Mouse (Mus musculus) small intestine, adult 2 months (tissue): ENCODE measurements around the gene Sertad1. TPM values are rescaled to one million over a fixed set of nuclear protein-coding genes. Genes with fewer than 3 reads are reported as not detected.
A peak's percentile ranks its signal among the peaks of the same experiment; 100 is the strongest.

Experiments used
- H3K27ac ChIP-seq: fragments of 200-500 bp; 2 replicates; pipeline ENCODE4 v1.5.1; 2012; ENCODE audit warnings: low read depth, low read length, control low read depth, inconsistent platforms; ENCODE audit not compliant: insufficient read depth
- H3K27me3 ChIP-seq: fragments of 200-500 bp; 2 replicates; pipeline ENCODE4 v1.6.1; 2012; ENCODE audit warnings: mild to moderate bottlenecking, moderate library complexity, low read length, inconsistent platforms; ENCODE audit not compliant: control insufficient read depth, insufficient read depth
- H3K36me3 ChIP-seq: fragments of 200-500 bp; 2 replicates; pipeline ENCODE4 v1.6.1; 2012; ENCODE audit warnings: mild to moderate bottlenecking, low read length, control low read depth, inconsistent platforms; ENCODE audit not compliant: control insufficient read depth, insufficient read depth
- H3K4me1 ChIP-seq: fragments of 200-500 bp; 2 replicates; pipeline ENCODE4 v1.6.1; 2012; ENCODE audit warnings: low read length, inconsistent platforms, mixed read lengths; ENCODE audit not compliant: control insufficient read depth, insufficient read depth, insufficient read length
- H3K4me3 ChIP-seq: fragments of 200-500 bp; 2 replicates; pipeline ENCODE4 v1.5.1; 2012; ENCODE audit warnings: low read depth, mild to moderate bottlenecking, control low read depth, inconsistent platforms, low read length, moderate library complexity
- CTCF ChIP-seq: fragments of 200-500 bp; IDR thresholded peaks from 2 replicates; pipeline ENCODE4 v1.5.1; 2012; ENCODE audit warnings: low read depth, mild to moderate bottlenecking, control low read depth, inconsistent platforms, low read length, moderate library complexity, mixed read lengths; ENCODE audit not compliant: insufficient replicate concordance, insufficient read length; ENCODE audit errors: extremely low read depth
- POLR2A ChIP-seq: fragments of 200-500 bp; IDR thresholded peaks from 2 replicates; pipeline ENCODE4 v1.6.1; 2012; ENCODE audit warnings: low read depth, mild to moderate bottlenecking, control low read depth, inconsistent platforms, low read length, moderate library complexity
- WGBS: fragments of 180-500 bp; shearing (Covaris S2); methylation state at CpG from one replicate; pipeline ENCODE4 v1.1.7; 2018; 5-methylcytosine and 5-hydroxymethylcytosine counted together
- polyA plus RNA-seq: library from polyadenylated mRNA; depleted of rRNA; stranded (reverse); fragments of >200 nt; gene quantifications from 2 replicates; pipeline ENCODE4 v1.2.3, GENCODE M21; 2012

Gene Sertad1
- polyA plus RNA-seq, 1 experiment = 156 TPM

DNA sequence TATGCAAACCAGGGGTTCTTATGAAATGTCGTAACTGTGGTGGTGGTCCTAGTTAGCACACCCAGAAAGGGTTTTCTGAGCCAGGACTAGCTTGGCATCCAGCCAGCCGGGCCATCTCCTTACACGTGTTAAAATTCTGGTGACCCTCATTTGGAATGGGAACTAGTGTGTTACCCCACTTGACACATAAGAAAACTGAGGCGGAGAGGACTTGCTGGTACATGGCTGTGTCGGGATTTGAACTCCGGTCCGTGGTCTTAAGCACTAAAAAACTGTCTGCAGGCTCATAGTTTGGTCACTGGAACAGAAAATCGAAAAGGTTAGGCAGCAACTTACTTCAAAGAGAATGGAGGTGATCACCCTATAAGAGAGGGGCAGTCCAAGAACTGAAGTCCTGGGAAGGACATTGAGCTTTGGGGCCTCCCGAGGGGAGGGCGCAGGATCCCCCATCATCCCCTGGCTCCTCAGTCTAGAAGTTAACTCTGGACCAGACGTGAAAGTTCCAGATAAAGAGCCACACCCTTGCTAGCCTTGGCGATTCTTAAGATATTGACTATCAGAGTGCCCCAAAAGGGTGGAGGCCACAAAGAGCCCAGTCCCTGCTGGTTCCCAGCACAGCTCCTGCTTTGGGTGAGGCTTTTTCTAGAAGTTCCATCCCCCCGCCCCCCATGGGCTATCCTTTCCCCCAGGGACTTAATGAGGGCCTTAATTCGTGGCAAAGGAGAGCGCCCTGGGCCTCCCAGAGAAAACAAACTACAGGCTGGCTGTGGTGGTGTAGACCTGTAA is 38.1 kb upstream of the Sertad1 start:
- peaks cover 21% of the 10 kb centered on the region for H3K4me1 ChIP-seq
- TF ChIP-seq POLR2A (no peak), CTCF (no peak)
- H3K27me3 ChIP-seq = peaks cover 7% of the 10 kb centered on the region
- 33% methylated on average over 15 of the region's 15 CpGs for WGBS
- no peaks in the 10 kb centered on the region for H3K36me3 ChIP-seq
- 0 out of 2 replicates have a peak overlapping the region, but pooled peaks have one; percentile 41 for H3K27ac ChIP-seq
- H3K4me3 ChIP-seq = peak overlapping the region; percentile 80

DNA sequence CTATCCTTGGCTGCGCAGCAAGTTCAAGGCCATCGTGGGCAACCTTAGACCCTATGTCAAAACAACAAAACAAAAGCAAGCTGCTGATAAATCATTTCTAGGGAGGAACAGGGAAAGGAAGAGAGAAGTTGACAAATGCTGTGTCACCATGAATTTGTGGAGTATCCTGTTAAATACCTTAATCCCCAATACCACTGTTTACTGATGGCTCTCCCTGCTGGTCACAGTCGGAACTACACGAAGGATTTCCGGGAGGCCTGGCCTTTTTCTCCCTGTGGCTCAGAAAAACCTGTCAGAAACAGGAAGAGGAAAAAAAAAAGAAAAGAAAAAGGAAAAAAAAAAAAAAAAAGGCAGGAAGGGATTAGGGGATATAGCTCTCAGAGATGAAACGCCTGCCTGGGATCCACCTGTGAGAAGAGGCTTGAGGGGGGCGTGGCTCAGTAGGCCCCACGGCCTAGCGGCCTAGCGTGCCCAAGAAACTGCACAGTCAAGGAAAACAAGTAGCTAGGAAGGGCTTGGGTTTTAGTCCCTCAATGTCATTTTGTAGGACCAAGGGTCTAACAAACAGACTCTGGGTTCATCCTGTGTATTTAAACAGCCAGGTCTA is 37.4 kb upstream of the Sertad1 start:
- Histone ChIP-seq H3K4me3 (no peak overlapping the region), H3K36me3 (no peaks in the 10 kb centered on the region), H3K27me3 (peaks cover 7% of the 10 kb centered on the region), H3K4me1 (peaks cover 21% of the 10 kb centered on the region), H3K27ac (0 out of 2 replicates have a peak overlapping the region, but pooled peaks have one; percentile 41)
- WGBS = 60% methylated on average over 10 of the region's 10 CpGs
- TF ChIP-seq CTCF = 0 out of 2 replicates have a peak, but pooled peaks have one; percentile 24
- TF ChIP-seq POLR2A = no peak

DNA sequence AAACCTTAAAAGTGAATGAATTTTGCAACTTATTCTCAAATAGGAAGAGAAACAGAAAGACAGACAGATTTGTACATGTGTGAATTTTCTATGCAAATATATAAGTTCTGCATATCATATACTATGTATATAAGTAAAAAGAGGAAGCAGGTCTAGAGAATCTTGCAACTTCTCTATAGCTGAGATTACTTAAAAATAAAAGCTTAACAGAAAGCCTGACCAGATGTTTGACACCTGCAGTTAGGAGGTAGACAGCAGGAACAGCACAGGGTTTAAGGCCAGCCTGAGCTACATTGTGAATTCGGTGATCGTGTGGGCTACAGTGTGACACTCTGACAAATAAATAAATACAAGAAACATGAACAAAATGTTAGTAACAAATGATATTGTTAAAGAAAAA is 35.4 kb upstream of the Sertad1 start:
- H3K36me3 ChIP-seq = no peaks in the 10 kb centered on the region
- TF ChIP-seq CTCF (no peak), POLR2A (no peak)
- 85% methylated on average over 2 of the region's 2 CpGs for WGBS
- peaks cover 18% of the 10 kb centered on the region for H3K4me1 ChIP-seq
- H3K4me3 ChIP-seq = no peak overlapping the region
- peaks cover 2% of the 10 kb centered on the region for H3K27me3 ChIP-seq
- no peak overlapping the region for H3K27ac ChIP-seq

DNA sequence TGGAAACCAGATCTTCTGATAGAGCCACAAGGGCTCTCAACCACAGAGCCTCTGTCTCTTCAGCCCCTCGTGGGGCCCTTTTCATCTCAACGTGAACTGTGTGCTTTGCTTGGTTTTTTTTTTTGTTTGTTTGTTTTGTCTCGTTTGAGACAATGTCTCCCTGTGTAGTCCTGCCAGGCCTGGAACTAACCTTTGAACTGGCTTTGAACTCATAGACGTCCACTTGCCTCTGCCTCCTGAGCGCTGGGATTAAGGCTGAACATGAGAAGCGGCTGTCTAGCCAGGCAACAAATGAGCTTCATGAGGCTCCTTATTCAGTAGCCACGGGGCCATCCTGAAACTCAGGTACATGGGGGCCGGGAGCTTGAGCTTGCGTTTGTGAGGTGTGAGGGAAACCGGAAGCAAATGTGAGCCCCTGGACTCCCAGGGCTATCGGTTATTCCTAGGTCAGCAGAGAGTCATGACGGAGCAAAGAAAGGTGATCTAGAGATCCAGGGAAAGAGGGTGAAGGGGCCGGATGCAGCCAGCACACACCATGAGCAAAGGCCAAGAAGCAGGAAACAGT is 34.4 kb upstream of the Sertad1 start:
- H3K4me1 ChIP-seq = peaks cover 11% of the 10 kb centered on the region; the same call in 1 of the 2 replicates
- H3K36me3 ChIP-seq = no peaks in the 10 kb centered on the region
- no peak overlapping the region for H3K4me3 ChIP-seq
- 47% methylated on average over 13 of the region's 13 CpGs for WGBS
- H3K27me3 ChIP-seq = no peaks in the 10 kb centered on the region
- no peak overlapping the region for H3K27ac ChIP-seq
- TF ChIP-seq CTCF (no peak), POLR2A (no peak)

DNA sequence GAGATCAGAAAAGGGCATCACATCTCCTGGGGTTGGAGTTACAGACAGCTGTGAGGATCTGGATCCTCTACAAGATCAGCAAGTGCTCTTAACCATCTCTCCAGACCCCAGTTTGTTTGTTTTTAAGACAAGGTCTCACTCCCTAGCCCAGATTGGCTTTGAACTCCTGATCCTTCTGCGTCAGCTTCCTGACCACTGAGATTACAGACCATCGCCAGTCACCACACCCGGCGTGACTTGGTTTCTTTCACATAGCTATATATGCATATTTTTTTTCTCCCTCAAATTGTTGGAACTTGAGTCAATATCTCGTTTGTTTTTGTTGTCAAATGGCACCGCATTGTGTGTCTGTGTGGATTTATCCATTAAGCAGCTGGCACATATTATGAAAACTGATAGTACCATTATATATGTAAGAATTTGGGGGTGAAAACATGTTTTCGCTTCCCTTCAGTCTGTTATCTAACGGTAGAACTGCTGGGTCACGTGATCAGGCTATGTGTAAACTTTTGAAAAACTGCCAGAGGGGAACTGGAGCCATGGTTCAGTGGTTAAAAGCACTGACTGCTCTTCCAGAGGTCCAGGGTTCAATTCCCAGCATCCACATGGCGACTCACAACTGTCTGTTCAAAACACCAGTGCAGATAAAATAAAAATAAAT is 32.1 kb upstream of the Sertad1 start:
- Histone ChIP-seq H3K36me3 (no peaks in the 10 kb centered on the region), H3K27me3 (no peaks in the 10 kb centered on the region), H3K4me3 (no peak overlapping the region), H3K27ac (no peak overlapping the region), H3K4me1 (no peaks in the 10 kb centered on the region; the same call in 1 of the 2 replicates)
- WGBS = 61% methylated on average over 10 of the region's 10 CpGs
- TF ChIP-seq CTCF (no peak), POLR2A (no peak)

DNA sequence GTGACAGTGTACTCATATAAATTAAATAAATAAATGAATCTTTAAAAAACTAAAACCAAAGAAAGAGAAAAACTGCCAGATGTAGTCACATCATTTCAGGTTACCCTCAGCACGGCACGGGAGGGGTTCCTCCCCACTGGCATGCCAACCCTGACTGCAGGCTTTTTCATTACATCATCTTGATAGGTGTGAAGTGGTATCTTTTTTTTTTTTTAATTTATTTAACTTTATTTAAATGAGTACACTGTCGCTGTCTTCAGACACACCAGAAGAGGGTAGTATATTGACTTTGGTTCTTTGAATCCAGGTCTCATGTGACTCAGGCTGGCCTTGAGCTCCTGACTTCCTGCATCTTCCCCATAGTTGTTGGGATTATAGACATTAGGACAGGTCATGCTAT is 31.4 kb upstream of the Sertad1 start:
- Histone ChIP-seq H3K27me3 (no peaks in the 10 kb centered on the region), H3K27ac (no peak overlapping the region), H3K36me3 (no peaks in the 10 kb centered on the region), H3K4me3 (no peak overlapping the region), H3K4me1 (no peaks in the 10 kb centered on the region; the same call in 1 of the 2 replicates)
- TF ChIP-seq CTCF (no peak), POLR2A (no peak)
- WGBS = 95% methylated on average over 3 of the region's 3 CpGs
